Mouse (Mus musculus) heart, embryonic 15.5 days (tissue): ENCODE data around the gene Cdkal1. TPM values are rescaled to one million over a fixed set of nuclear protein-coding genes. Genes with fewer than 3 reads are reported as not detected.

ENCODE experiments used
- polyA plus RNA-seq: library from polyadenylated mRNA; unstranded; fragments of >200 nt; fragmentation: Nextera tagmentation; extraction: Ambion mirVana; gene quantifications from 2 replicates; pipeline ENCODE4 v1.2.1, GENCODE M21; 2015

The Cdkal1 gene
- polyA plus RNA-seq, 1 experiment from 2014 or later = 24.4 TPM

Other genes starting within 250 kb of the Cdkal1 start
- gene E2f3, start 130.4 kb upstream of the Cdkal1 start, polyA plus RNA-seq = 6.9 and 8.0 TPM in 2 replicates